Mouse (Mus musculus): ENCODE data around the gene Nop53. TPM values are rescaled to one million over a fixed set of nuclear protein-coding genes. Genes with fewer than 3 reads are reported as not detected.
"Not testable (repeated sequence)": the region's sequence is repeated elsewhere in the genome, so short reads cannot be mapped to it uniquely, and the experiment has no call there.

Nop53 gene
- polyA plus RNA-seq, 1 experiment from 2014 or later: 293 TPM

DNA sequence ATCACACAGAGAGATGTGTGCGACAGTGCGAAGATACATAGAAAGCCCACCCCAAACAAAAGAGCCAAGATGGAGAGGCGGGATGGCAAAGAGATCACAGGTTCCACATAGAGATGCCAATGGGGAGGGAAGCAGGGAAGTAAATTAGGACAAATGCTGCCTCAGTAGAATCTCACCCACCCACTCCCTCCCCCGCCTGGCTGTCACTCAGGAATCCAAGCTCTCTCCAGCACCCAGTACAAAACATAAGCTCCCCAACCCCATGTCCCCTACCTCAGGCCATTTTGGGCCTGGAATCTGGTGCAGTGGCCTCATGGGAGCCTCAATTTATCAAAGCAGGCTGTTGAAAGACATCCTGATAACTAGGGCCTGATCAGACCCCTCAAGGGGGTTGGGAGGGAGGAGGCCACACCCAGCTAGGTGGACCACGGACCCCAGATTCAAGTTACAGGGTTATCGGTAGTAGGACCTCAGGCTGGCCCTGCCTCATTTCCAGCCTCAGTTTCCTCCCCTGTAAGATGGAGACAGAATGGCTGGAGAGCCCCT, 25.2 kb downstream of the Nop53 start:
- DNase-seq (ENCODE audit: low spot score): no peak

DNA sequence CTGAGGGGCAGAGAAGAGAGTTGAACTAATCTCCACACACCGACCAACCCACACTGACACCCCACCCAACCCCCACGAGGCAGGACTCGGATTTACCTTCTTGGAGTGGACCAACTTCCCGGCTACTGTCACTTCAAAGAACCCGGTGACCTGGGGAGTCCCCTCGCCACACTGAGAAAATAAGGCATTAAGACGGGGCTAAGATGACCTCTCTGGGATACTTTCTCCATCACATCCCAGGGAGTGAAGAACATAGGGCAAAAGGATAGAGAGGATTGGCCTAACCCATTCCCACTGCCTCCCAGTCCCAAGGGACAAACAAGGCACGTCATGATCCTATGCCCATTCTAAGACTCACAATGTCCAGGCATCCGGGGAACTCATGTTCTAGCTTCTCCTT, 25.9 kb downstream of the Nop53 start:
- no peak for DNase-seq (ENCODE audit: low spot score)

DNA sequence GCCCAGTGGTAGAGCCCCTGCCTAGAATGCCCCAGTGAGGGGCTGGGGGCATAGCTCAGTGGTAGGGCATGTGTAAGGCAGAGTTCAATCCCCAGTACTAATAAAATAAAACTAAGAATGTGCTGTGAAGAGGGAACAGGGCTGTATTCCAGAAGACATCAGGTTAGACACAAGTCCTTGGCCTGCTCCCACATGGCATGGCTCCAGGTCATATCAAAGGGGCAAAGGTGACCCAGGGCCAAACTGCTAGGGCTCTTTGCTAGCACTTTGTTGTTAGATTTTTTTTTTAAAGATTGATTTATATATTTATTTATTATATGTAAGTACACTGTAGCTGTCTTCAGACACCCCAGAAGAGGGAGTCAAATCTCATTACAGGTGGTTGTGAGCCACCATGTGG, 27.5 kb downstream of the Nop53 start:
- DNase-seq (ENCODE audit: low spot score): no peak

DNA sequence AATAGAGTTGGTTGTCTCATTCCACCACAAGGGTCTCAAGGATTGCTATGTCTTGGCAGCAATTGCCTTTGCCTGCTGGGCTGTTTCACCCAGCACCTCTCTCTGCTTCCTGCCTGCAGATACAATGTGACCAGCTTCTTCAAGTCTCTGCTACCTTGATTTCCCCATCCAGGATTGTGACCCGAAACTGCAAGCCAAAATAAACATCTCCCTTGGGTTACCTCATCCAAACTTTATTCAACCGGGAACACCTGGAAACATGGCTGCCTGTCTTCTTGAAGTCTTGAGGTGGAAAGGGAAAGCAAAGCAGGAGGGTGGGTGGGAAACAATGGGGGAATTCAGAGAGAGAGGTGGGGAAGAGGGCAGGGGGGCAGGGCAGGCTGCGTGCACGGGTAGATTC, 28.9 kb downstream of the Nop53 start:
- DNase-seq (ENCODE audit: low spot score): no peak

DNA sequence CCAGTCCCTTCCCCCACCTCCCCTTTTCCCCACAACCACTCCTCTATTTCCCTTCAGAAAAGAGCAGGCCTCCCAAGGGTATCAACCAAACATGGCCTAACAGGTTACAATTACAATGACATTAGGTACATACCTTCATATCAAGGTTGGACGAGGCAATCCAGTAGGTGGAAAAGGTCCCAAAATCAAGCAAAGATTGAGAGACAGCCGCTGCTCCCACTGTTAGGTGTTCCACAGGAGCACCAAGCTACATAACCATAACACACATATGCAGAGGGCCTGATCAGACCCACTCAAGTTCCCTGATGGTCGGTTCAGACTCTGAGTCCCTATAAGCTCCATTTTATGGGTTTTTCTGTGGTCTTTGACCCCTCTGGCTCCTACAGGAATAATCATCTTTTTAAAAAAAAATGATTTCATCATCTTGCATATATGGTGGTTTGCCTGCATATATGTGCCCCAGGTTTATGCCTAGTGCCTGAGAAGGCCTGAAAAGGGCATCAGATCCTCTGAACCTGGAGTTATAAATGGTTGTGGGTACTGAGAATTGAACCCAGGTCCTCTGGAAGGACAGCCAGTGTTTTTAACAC, 29.6 kb downstream of the Nop53 start:
- no peak for DNase-seq (ENCODE audit: low spot score)

DNA sequence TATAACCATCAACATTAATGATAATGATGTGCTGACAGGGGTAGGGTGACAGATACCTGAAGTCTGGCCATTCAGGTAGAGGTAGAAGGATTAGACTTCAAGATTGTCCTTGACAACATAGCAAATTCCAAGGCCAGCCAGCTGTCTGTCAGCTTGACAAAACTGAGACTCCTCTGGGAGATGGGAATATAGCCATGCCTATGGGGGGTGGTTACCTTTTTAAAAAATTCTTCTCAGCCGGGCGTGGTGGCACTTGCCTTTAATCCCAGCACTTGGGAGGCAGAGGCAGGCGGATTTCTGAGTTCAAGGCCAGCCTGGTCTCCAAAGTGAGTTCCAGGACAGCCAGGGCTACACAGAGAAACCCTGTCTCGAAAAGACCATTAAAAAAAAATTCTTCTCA, 30.2 kb downstream of the Nop53 start:
- DNase-seq (ENCODE audit: low spot score): not testable (repeated sequence)

DNA sequence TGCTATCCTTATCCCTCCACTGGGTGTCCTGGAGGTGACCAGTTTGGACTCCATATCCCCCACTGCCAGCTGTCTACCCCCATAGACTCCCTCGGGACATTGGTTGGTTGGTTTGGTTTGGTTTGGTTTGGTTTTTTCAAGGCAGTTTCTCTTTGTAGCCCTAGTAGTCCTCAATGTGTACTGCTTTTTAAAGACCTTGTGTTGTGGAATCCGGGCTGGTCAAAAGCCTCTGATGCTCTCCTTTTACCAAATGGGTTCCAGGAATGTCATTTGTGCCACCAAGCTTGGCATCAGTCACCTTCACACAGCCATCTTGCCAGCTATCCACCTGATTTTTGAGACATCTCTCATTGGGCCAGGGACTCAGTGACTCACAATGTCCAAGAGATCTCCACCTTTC, 31.1 kb downstream of the Nop53 start:
- DNase-seq (ENCODE audit: low spot score): no peak

DNA sequence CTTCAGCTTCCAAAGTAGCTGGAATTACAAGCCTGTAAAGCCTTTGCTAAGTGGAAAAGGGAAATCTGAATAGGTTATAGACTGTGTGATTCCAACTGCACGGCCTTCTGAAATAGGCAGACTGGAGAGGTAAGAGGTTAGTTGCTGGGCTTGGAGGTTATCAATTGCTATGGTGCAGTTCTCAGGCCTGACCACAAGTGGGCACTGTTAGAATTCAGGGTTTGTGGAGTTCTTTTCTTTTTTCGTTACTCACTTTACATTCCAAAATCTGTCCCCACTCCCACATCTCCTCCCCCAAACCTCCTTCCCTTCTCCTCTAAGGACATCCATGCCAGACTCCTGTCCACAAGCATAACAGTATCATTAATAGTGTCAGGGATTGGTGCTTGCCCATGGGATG, 31.6 kb downstream of the Nop53 start:
- peak; percentile 62 for DNase-seq (ENCODE audit: low spot score)

DNA sequence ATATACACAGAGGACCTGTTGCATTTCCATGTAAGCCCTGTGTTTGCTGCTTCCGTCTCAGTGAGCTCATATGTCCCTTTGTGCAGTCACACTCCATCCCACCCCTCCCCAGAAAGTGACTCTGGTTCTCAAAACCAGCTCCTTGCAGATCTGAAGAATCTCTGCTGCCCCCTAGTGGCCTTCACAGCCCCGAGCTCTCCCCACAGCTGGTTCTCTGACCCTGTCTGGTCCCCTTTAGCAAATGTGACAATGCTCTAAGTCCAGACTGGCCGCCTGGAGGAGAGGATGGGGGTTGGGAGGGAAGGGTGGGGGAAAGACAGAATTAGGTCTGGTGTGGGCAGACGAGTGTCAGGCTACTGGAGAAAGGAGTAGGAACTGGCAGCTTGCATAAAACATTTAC, 33.7 kb downstream of the Nop53 start:
- DNase-seq (ENCODE audit: low spot score): peak; percentile 78

DNA sequence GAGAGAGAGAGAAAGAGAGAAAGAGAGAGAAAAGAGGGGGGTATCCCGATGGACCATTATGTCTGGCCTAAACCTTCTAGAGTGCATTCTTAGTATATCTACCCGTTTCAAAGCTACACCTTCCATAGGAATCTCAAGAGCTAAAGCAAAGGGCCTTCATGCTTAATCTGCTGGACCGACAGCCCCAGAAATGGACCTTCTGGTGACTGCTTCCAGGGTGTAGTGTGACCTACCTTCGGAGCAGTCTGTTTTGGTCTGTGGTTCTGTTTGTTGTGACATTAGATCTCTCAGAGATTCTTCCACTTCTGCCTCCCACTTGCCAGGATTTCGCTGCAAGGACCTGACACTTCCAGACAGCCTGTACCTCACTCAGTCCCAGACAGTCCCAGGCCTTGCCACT, 35.4 kb downstream of the Nop53 start:
- no peak for DNase-seq (ENCODE audit: low spot score)

DNA sequence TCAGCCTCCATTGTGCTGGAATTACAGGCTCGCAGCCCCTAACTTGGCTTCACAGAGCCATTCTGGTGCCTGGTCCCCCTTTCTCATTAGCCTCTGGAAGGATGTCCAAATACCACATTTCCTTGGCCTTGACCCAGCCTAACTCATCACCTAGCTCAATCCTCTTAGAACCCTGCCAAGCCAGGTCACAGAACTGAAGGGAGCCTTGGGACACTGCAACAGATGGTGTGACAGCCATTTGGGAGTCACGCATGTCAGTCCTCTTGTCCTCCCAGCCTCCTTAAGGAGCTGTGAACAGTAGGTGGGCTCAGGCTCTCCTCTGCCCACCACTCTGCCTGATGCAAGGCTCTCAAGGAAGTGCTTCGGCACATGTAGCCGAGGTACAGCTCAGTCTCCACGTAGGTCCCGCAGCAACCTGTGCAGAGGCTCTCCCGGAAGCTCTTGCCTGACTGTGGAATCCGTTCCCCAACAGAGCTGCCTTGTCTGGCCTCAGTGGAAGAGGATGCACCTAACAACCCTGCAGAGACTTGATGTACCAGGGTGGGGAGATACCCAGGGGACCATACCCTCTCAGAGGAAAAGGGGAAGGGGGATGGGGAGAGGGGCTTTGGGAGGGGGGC, 37.8 kb downstream of the Nop53 start:
- no peak for DNase-seq (ENCODE audit: low spot score)

DNA sequence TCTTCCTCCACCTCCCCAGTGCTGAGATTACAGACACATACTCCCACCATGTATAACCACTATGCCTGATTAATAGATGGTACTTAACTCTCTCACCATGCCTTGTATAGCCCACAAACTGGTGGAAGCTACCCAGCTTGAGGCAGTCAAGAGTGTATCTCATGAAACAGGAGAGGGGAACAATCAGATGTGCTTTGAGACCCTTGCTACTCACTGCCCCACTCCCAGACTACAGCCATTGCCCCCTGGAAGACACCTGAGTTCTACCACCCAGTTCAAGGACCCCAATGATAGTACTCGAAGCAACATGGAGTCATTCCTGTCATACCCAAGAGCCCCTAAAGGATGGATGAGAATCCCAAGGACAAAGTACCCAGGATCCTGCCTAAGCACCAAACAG, 39.3 kb downstream of the Nop53 start:
- DNase-seq (ENCODE audit: low spot score): no peak

DNA sequence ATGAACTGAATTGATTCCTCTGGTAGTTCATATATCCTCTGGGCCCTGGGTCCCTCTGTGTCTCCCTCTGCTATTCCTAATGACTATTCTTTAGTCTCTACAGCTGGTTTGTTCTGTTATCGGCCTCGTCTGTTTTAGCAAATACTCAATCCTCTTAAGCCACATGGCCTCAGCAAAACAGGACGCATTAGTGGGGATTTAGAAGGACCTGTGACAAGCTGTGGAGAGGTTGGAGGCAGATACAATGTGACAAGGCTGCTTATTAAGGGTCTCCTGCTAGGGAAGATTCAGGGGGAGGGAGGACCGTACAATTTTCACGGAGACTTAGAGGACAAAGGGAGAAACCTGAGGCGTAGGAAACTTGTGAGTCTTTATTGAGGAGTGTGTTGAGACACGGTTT, 40.0 kb downstream of the Nop53 start:
- DNase-seq (ENCODE audit: low spot score): no peak

DNA sequence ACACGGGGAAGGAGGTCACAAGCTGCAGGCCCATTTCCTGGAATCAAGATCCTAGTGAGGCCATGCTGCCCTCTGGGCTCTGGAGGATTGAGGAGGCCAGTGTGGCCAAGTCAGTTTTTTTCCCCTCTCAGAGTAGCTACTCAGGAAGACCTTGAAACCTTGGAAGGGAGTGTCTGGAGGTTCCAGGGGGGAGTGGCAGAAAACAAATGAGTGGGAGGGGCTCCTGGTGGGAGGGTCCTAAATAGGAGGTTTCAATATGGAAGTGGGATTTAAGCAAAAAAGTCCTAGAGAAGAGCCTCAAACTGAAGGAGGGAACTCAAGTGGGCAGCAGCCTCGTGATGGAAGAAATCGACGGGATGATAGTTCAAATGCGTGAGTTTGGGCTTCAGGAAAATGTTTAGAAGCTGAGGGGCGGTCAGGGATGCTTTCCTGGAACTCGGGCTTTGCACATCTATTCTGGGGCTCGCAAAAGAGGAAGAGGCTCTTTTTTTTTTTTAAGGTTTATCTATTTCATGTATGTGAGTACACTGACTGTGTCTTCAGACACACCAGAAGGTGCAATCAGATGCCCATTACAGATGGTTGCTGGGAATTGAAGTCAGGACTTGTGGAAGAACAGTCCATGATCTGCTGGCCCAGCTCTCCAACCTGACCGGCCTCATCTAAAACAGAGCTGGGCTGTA, 44.4 kb downstream of the Nop53 start:
- DNase-seq (ENCODE audit: low spot score): no peak

DNA sequence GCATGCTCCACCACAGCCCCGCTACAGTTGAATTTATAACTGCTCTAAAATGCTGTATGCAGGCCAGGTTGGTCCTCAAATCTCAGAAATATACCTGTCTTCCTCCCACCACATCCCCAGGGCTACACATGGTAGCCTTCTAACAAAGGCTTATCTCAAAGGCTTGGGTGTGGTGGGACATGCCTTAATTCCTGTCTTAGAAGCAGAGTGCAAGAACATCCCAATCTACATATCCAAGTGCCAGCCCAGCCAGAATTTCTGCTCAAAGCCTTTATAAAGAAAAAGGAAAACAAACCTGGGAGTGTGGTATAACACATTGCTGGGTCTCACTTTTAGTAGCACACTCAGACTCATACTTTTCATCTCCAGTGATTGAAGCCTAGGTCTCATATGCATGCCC, 51.6 kb downstream of the Nop53 start:
- DNase-seq (ENCODE audit: low spot score): no peak

Other genes with a start within 250 kb of the Nop53 start
- not detected in 2 replicates for gene Obox5, start 195.9 kb downstream of the Nop53 start, polyA plus RNA-seq (2015; fragmentation: Nextera tagmentation; extraction: Ambion mirVana)
- gene Obox6, start 106.4 kb downstream of the Nop53 start, polyA plus RNA-seq (2015; fragmentation: Nextera tagmentation; extraction: Ambion mirVana): not detected in 2 replicates
- not detected in 2 replicates for gene Crx, start 66.1 kb downstream of the Nop53 start, polyA plus RNA-seq (2015; fragmentation: Nextera tagmentation; extraction: Ambion mirVana)
- not detected in 2 replicates for gene Crxos, start 63.5 kb downstream of the Nop53 start, polyA plus RNA-seq (2015; fragmentation: Nextera tagmentation; extraction: Ambion mirVana)
- 550 and 586 TPM in 2 replicates for gene Selenow, start 23.7 kb downstream of the Nop53 start, polyA plus RNA-seq (2015; fragmentation: Nextera tagmentation; extraction: Ambion mirVana)
- 5.1 and 6.5 TPM in 2 replicates for gene Ehd2, start 21.5 kb upstream of the Nop53 start, polyA plus RNA-seq (2015; fragmentation: Nextera tagmentation; extraction: Ambion mirVana)
- gene Bicra, start 101.8 kb upstream of the Nop53 start, polyA plus RNA-seq (2015; fragmentation: Nextera tagmentation; extraction: Ambion mirVana): 2.9 and 4.9 TPM in 2 replicates
- gene Zfp541, start 115.7 kb upstream of the Nop53 start, polyA plus RNA-seq (2015; fragmentation: Nextera tagmentation; extraction: Ambion mirVana): 0.13 and 0.36 TPM in 2 replicates
- 152 and 172 TPM in 2 replicates for gene Napa, start 152.4 kb upstream of the Nop53 start, polyA plus RNA-seq (2015; fragmentation: Nextera tagmentation; extraction: Ambion mirVana)
- 15.9 and 18.5 TPM in 2 replicates for gene Kptn, start 173.8 kb upstream of the Nop53 start, polyA plus RNA-seq (2015; fragmentation: Nextera tagmentation; extraction: Ambion mirVana)
- gene Slc8a2, start 183.8 kb upstream of the Nop53 start, polyA plus RNA-seq (2015; fragmentation: Nextera tagmentation; extraction: Ambion mirVana): 0.03 and 0.04 TPM in 2 replicates
- gene Meis3, start 229.0 kb upstream of the Nop53 start, polyA plus RNA-seq (2015; fragmentation: Nextera tagmentation; extraction: Ambion mirVana): 20.7 and 21.1 TPM in 2 replicates

Data from thymus, postnatal 0 days (tissue).